Mouse (Mus musculus): ENCODE data around the gene Tomt. TPM values are rescaled to one million over a fixed set of nuclear protein-coding genes. Genes with fewer than 3 reads are reported as not detected.

Tomt gene
- polyA plus RNA-seq, 1 experiment from 2014 or later: 0.38 TPM

GRCm38 (mm10) chr7:101908367-101908766 is 2.2 kb upstream of the Tomt start:
- Histone ChIP-seq H3K27me3 (replicated peaks; ENCODE audit: control insufficient read depth, insufficient read depth, low read length) (no peaks in the 10 kb centered on the region), H3K9ac (ENCODE audit: low read depth, low read length) (no peak overlapping the region), H3K4me2 (ENCODE audit: low read length) (no peak overlapping the region), H3K36me3 (ENCODE audit: control insufficient read depth, insufficient read depth, low read length) (peaks cover 16% of the 10 kb centered on the region), H3K27ac (ENCODE audit: low read depth, low read length) (no peak overlapping the region), H3K9me3 (ENCODE audit: control insufficient read depth, low read length) (no peaks in the 10 kb centered on the region), H3K4me1 (ENCODE audit: control insufficient read depth, insufficient read depth, low read depth, low read length) (peaks cover 23% of the 10 kb centered on the region), H3K4me3 (ENCODE audit: low read length) (no peak overlapping the region)
- ATAC-seq: no peak
- WGBS: 83% methylated on average over 4 of the region's 4 CpGs

- H3K36me3 ChIP-seq (ENCODE audit: control insufficient read depth, insufficient read depth, low read length): peaks cover 10% of the 10 kb centered on the region
- peak overlapping the region; percentile 82 for H3K4me2 ChIP-seq (ENCODE audit: low read length)
- H3K27ac ChIP-seq (ENCODE audit: low read depth, low read length): no peak overlapping the region
- no peak for ATAC-seq
- H3K4me1 ChIP-seq (ENCODE audit: control insufficient read depth, insufficient read depth, low read depth, low read length): peaks cover 23% of the 10 kb centered on the region
- H3K27me3 ChIP-seq (replicated peaks; ENCODE audit: control insufficient read depth, insufficient read depth, low read length): no peaks in the 10 kb centered on the region
- 74% methylated on average over 8 of the region's 8 CpGs for WGBS
- no peaks in the 10 kb centered on the region for H3K9me3 ChIP-seq (ENCODE audit: control insufficient read depth, low read length)
- H3K9ac ChIP-seq (ENCODE audit: low read depth, low read length): peak overlapping the region; percentile 98
- H3K4me3 ChIP-seq (ENCODE audit: low read length): peak overlapping the region; percentile 93
These were observed 537 bp upstream of the Tomt start for GRCm38 (mm10) chr7:101906696-101907095.

- WGBS: under 1% methylated on average over 60 of the region's 61 CpGs
- peaks cover 23% of the 10 kb centered on the region for H3K4me1 ChIP-seq (ENCODE audit: control insufficient read depth, insufficient read depth, low read depth, low read length)
- peak within 1 kb of the TSS; percentile 97 for H3K27ac ChIP-seq (ENCODE audit: low read depth, low read length)
- peaks cover 10% of the 10 kb centered on the region for H3K36me3 ChIP-seq (ENCODE audit: control insufficient read depth, insufficient read depth, low read length)
- peak; percentile 98 for ATAC-seq
- peak within 1 kb of the TSS; percentile 93 for H3K4me3 ChIP-seq (ENCODE audit: low read length)
- peak within 1 kb of the TSS; percentile 98 for H3K9ac ChIP-seq (ENCODE audit: low read depth, low read length)
- H3K4me2 ChIP-seq (ENCODE audit: low read length): peak within 1 kb of the TSS; percentile 82
- no peaks in the 10 kb centered on the region for H3K27me3 ChIP-seq (replicated peaks; ENCODE audit: control insufficient read depth, insufficient read depth, low read length)
- H3K9me3 ChIP-seq (ENCODE audit: control insufficient read depth, low read length): no peaks in the 10 kb centered on the region
These were observed 435 bp downstream of the Tomt start, which contains the start of gene Lamtor1 for GRCm38 (mm10) chr7:101905561-101906286. Lamtor1 (plus strand) TSS chr7:101905904.

- no peak for ATAC-seq
- no peak overlapping the region for H3K27ac ChIP-seq (ENCODE audit: low read depth, low read length)
- no peak overlapping the region for H3K4me3 ChIP-seq (ENCODE audit: low read length)
- no peaks in the 10 kb centered on the region for H3K27me3 ChIP-seq (replicated peaks; ENCODE audit: control insufficient read depth, insufficient read depth, low read length)
- H3K36me3 ChIP-seq (ENCODE audit: control insufficient read depth, insufficient read depth, low read length): 0 out of 2 replicates have a peak, but pooled peaks cover 5% of the 10 kb centered on the region
- H3K9me3 ChIP-seq (ENCODE audit: control insufficient read depth, low read length): no peaks in the 10 kb centered on the region
- peaks cover 18% of the 10 kb centered on the region for H3K4me1 ChIP-seq (ENCODE audit: control insufficient read depth, insufficient read depth, low read depth, low read length)
- no peak overlapping the region for H3K4me2 ChIP-seq (ENCODE audit: low read length)
- H3K9ac ChIP-seq (ENCODE audit: low read depth, low read length): no peak overlapping the region
These were observed 3.3 kb downstream of the Tomt start for GRCm38 (mm10) chr7:101902846-101903245.

GRCm38 (mm10) chr7:101901969-101902368 is 4.2 kb downstream of the Tomt start:
- no peak overlapping the region for H3K27ac ChIP-seq (ENCODE audit: low read depth, low read length)
- peaks cover 14% of the 10 kb centered on the region for H3K4me1 ChIP-seq (ENCODE audit: control insufficient read depth, insufficient read depth, low read depth, low read length)
- H3K36me3 ChIP-seq (ENCODE audit: control insufficient read depth, insufficient read depth, low read length): 0 out of 2 replicates have a peak, but pooled peaks cover 5% of the 10 kb centered on the region
- no peak overlapping the region for H3K9ac ChIP-seq (ENCODE audit: low read depth, low read length)
- H3K4me2 ChIP-seq (ENCODE audit: low read length): no peak overlapping the region
- WGBS: 95% methylated on average over 10 of the region's 10 CpGs
- no peaks in the 10 kb centered on the region for H3K9me3 ChIP-seq (ENCODE audit: control insufficient read depth, low read length)
- ATAC-seq: no peak
- no peaks in the 10 kb centered on the region for H3K27me3 ChIP-seq (replicated peaks; ENCODE audit: control insufficient read depth, insufficient read depth, low read length)
- no peak overlapping the region for H3K4me3 ChIP-seq (ENCODE audit: low read length)

GRCm38 (mm10) chr7:101900331-101901097 is 5.6 kb downstream of the Tomt start:
- H3K4me1 ChIP-seq (ENCODE audit: control insufficient read depth, insufficient read depth, low read depth, low read length): peaks cover 7% of the 10 kb centered on the region
- H3K9me3 ChIP-seq (ENCODE audit: control insufficient read depth, low read length): no peaks in the 10 kb centered on the region
- no peak overlapping the region for H3K4me3 ChIP-seq (ENCODE audit: low read length)
- no peak overlapping the region for H3K27ac ChIP-seq (ENCODE audit: low read depth, low read length)
- H3K27me3 ChIP-seq (replicated peaks; ENCODE audit: control insufficient read depth, insufficient read depth, low read length): no peaks in the 10 kb centered on the region
- no peak overlapping the region for H3K4me2 ChIP-seq (ENCODE audit: low read length)
- no peak for ATAC-seq
- H3K36me3 ChIP-seq (ENCODE audit: control insufficient read depth, insufficient read depth, low read length): 0 out of 2 replicates have a peak, but pooled peaks cover 5% of the 10 kb centered on the region
- WGBS: 91% methylated on average over 16 of the region's 16 CpGs
- no peak overlapping the region for H3K9ac ChIP-seq (ENCODE audit: low read depth, low read length)

- peak; percentile 99 for ATAC-seq
- Histone ChIP-seq H3K9me3 (ENCODE audit: control insufficient read depth, low read length) (no peaks in the 10 kb centered on the region), H3K27me3 (replicated peaks; ENCODE audit: control insufficient read depth, insufficient read depth, low read length) (no peaks in the 10 kb centered on the region), H3K9ac (ENCODE audit: low read depth, low read length) (peak overlapping the region; percentile 72), H3K36me3 (ENCODE audit: control insufficient read depth, insufficient read depth, low read length) (no peaks in the 10 kb centered on the region), H3K4me3 (ENCODE audit: low read length) (peak overlapping the region; percentile 66), H3K27ac (ENCODE audit: low read depth, low read length) (peak overlapping the region; percentile 90), H3K4me1 (ENCODE audit: control insufficient read depth, insufficient read depth, low read depth, low read length) (no peaks in the 10 kb centered on the region), H3K4me2 (ENCODE audit: low read length) (peak overlapping the region; percentile 62)
- WGBS: under 1% methylated on average over 57 of the region's 57 CpGs
These were observed 9.8 kb downstream of the Tomt start for GRCm38 (mm10) chr7:101896104-101897066.

GRCm38 (mm10) chr7:101895695-101896094 is 10.5 kb downstream of the Tomt start:
- Histone ChIP-seq H3K4me3 (ENCODE audit: low read length) (peak overlapping the region; percentile 66), H3K4me1 (ENCODE audit: control insufficient read depth, insufficient read depth, low read depth, low read length) (no peaks in the 10 kb centered on the region), H3K9ac (ENCODE audit: low read depth, low read length) (peak overlapping the region; percentile 72), H3K27me3 (replicated peaks; ENCODE audit: control insufficient read depth, insufficient read depth, low read length) (no peaks in the 10 kb centered on the region), H3K9me3 (ENCODE audit: control insufficient read depth, low read length) (no peaks in the 10 kb centered on the region), H3K4me2 (ENCODE audit: low read length) (peak overlapping the region; percentile 50), H3K36me3 (ENCODE audit: control insufficient read depth, insufficient read depth, low read length) (no peaks in the 10 kb centered on the region), H3K27ac (ENCODE audit: low read depth, low read length) (peak overlapping the region; percentile 84; the same call in 1 of the 2 replicates)
- no peak for ATAC-seq
- 31% methylated on average over 9 of the region's 9 CpGs for WGBS
